Mouse (Mus musculus): ENCODE results near the gene Il15ra.

The Il15ra gene

DNA sequence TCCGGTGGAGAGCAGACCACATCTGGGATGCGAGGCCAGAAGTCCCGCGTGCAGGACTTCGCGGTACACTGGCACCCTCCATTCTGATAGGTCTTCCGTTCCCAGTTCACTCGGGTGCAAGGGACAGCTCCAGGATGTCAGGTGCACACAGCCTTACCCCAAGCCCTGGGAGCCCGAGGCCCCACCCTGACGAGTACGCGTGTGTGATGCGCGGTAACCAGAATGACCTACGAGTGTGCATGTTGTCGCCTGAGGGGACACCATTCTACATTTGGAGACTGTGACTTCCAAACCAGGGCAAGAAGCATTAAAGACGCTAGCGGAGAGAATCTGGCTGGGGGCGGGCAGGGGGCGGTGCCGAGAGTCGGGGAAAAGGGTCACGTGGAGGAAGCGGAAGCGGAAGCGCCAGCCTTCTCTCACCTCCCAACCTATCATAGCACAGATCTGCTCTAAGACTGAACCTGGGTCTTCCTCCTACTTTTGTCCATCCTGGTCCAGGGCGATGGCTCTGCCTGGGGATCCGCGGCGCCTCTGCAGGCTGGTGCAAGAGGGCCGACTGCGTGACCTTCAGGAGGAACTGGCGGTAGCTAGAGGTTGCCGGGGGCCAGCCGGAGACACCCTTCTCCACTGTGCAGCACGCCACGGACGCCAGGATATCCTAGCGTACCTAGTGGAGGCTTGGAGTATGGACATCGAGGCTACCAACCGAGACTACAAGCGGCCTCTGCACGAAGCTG, 73.2 kb downstream of the Il15ra start:
- DNase-seq (ENCODE audit: low read depth, low spot score): peak; percentile 60

Measured in WW6 (cell line).